Mouse (Mus musculus) heart, embryonic 14.5 days (tissue): Measurements from ENCODE around the gene Gphb5. TPM values are rescaled to one million over a fixed set of nuclear protein-coding genes. Genes with fewer than 3 reads are reported as not detected.

ENCODE experiments used
- ATAC-seq: fragments of 200-750 bp; cut with Nextera tagmentation; 2 replicates; pipeline ENCODE4 v1.8.0; 2017; ENCODE audit warnings: low read depth, moderate TSS enrichment; ENCODE audit not compliant: insufficient number of reproducible peaks, insufficient read depth, low FRiP score
- H3K27ac ChIP-seq, 2 experiments: fragments of 200-500 bp in 1 of 2; fragments of 300-500 bp in 1 of 2; sonication (generic) in 1 of 2; replicated peaks in 1 of 2; 2 replicates each; pipeline ENCODE4 v1.5.1; 2012 to 2014; ENCODE audit warnings: low read depth in 2 of 2, low read length in 2 of 2, control low read depth in 1 of 2, mild to moderate bottlenecking in 1 of 2, mixed read lengths in 1 of 2; ENCODE audit not compliant: control insufficient read depth in 1 of 2, insufficient read depth in 1 of 2
- H3K27me3 ChIP-seq: fragments of 300-500 bp; sonication (generic); 2 replicates; pipeline ENCODE4 v1.6.1; 2014; ENCODE audit warnings: mild to moderate bottlenecking, low read length, control low read depth; ENCODE audit not compliant: control insufficient read depth, insufficient read depth
- H3K36me3 ChIP-seq: fragments of 300-500 bp; sonication (generic); 2 replicates; pipeline ENCODE4 v1.6.1; 2014; ENCODE audit warnings: mild to moderate bottlenecking, control low read depth, low read length, mixed read lengths; ENCODE audit not compliant: control insufficient read depth, insufficient read depth
- H3K4me1 ChIP-seq, 2 experiments: fragments of 200-500 bp in 1 of 2; fragments of 300-500 bp in 1 of 2; sonication (generic) in 1 of 2; 2 replicates each; pipeline ENCODE4 v1.6.1; 2012 to 2014; ENCODE audit warnings: low read length in 2 of 2, control low read depth in 1 of 2, mixed read lengths in 1 of 2; ENCODE audit not compliant: control insufficient read depth in 2 of 2, insufficient read depth in 2 of 2
- H3K4me2 ChIP-seq: fragments of 300-500 bp; sonication (generic); 2 replicates; pipeline ENCODE4 v1.6.1; 2014; ENCODE audit warnings: mild to moderate bottlenecking, low read length
- H3K4me3 ChIP-seq, 2 experiments: fragments of 200-500 bp in 1 of 2; fragments of 300-500 bp in 1 of 2; sonication (generic) in 1 of 2; 2 replicates each; pipeline ENCODE4 v1.5.1; 2012 to 2014; ENCODE audit warnings: low read length in 2 of 2, mild to moderate bottlenecking in 2 of 2, control low read depth in 1 of 2, low read depth in 1 of 2, moderate library complexity in 1 of 2; ENCODE audit not compliant: control insufficient read depth in 1 of 2, insufficient read depth in 1 of 2
- H3K9ac ChIP-seq: fragments of 300-500 bp; sonication (generic); 2 replicates; pipeline ENCODE4 v1.6.1; 2014; ENCODE audit warnings: mild to moderate bottlenecking, low read length
- H3K9me3 ChIP-seq: fragments of 300-500 bp; sonication (generic); 2 replicates; pipeline ENCODE4 v1.6.1; 2016; ENCODE audit warnings: low read length, control low read depth; ENCODE audit not compliant: control insufficient read depth
- WGBS: fragments of 180-500 bp; shearing (Covaris S2); extraction: QIAGEN DNeasy Blood & Tissue Kit; methylation state at CpG from one replicate; pipeline ENCODE4 v1.1.7; 2014; 5-methylcytosine and 5-hydroxymethylcytosine counted together
- polyA plus RNA-seq: library from polyadenylated mRNA; unstranded; fragments of >200 nt; fragmentation: Nextera tagmentation; extraction: Ambion mirVana; gene quantifications from 2 replicates; pipeline ENCODE4 v1.2.1, GENCODE M21; 2014

The Gphb5 gene
- polyA plus RNA-seq, 1 experiment from 2014 or later: not detected

DNA sequence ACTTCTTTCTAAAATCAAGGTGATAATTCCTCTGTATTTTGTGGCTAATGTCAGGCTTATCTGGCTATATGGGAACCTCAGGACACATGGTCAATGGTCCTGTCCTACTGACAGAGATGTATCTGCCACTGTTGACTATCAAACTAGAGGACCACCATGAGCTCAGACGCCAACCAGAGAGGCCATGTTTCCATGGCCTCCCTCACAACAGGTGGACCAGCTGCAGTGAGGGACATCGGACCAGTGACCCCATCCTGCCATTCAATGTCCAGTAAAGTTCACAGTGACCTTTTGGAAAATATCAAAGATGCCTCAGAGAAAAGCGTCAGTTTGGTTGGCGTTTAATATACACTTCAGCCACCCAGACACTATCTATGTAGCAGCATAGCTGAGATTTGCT, 52.2 kb downstream of the Gphb5 start:
- no peak overlapping the region for H3K4me3 ChIP-seq
- no peak overlapping the region for H3K27ac ChIP-seq
- peaks cover 7 to 10% of the 10 kb centered on the region in 2 experiments for H3K4me1 ChIP-seq
- H3K9ac ChIP-seq: no peak overlapping the region
- 0 out of 2 replicates have a peak, but pooled peaks cover 5% of the 10 kb centered on the region for H3K9me3 ChIP-seq
- WGBS: 95% methylated on average over 4 of the region's 4 CpGs
- H3K27me3 ChIP-seq: no peaks in the 10 kb centered on the region
- H3K36me3 ChIP-seq: no peaks in the 10 kb centered on the region
- no peak for ATAC-seq
- no peak overlapping the region for H3K4me2 ChIP-seq

DNA sequence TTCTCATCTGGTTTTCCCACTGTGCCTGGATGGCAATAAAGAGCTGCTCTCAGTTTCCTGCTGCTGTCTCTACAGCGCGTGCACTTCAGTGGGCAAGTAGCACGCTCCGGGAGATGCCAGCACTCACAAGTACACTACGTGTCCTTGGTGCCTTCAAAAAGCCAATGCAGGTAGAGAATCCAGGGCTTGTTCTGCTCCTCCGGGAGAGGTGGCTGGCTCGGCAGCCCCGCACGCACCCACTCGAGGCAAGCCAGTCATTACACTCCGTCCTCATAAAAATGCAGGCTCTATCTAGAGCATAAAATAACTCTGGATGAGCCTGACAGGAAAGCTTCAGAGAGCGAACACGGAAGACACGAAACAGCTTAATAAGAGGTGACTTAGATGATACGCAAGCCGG, 54.1 kb downstream of the Gphb5 start:
- no peaks in the 10 kb centered on the region for H3K36me3 ChIP-seq
- H3K9me3 ChIP-seq: 0 out of 2 replicates have a peak, but pooled peaks cover 5% of the 10 kb centered on the region
- no peak overlapping the region for H3K4me2 ChIP-seq
- H3K9ac ChIP-seq: no peak overlapping the region
- H3K27ac ChIP-seq: no peak overlapping the region
- H3K4me3 ChIP-seq: no peak overlapping the region
- H3K27me3 ChIP-seq: no peaks in the 10 kb centered on the region
- 91% methylated on average over 16 of the region's 16 CpGs for WGBS
- H3K4me1 ChIP-seq: peaks cover 7 to 8% of the 10 kb centered on the region in 2 experiments
- no peak for ATAC-seq

Other genes with a start within 250 kb of the Gphb5 start
- gene Kcnh5, start 239.4 kb downstream of the Gphb5 start, polyA plus RNA-seq: not detected in 2 replicates
- gene Rhoj, start 108.5 kb downstream of the Gphb5 start, polyA plus RNA-seq: 38.2 and 48.5 TPM in 2 replicates
- 13.1 and 13.8 TPM in 2 replicates for gene Ppp2r5e, start 179.5 kb upstream of the Gphb5 start, polyA plus RNA-seq